Mouse (Mus musculus) heart, embryonic 16.5 days (tissue): ENCODE results near the gene Nfia. TPM values are rescaled to one million over a fixed set of nuclear protein-coding genes. Genes with fewer than 3 reads are reported as not detected.

ENCODE experiments used
- ATAC-seq: fragments of 200-750 bp; cut with Nextera tagmentation; replicated peaks from 2 replicates; pipeline ENCODE4 v1.8.0; 2017; ENCODE audit warnings: moderate number of reproducible peaks; ENCODE audit not compliant: insufficient read depth, low FRiP score; ENCODE audit errors: extremely low read depth
- H3K27ac ChIP-seq: fragments of 300-500 bp; sonication (generic); 2 replicates; pipeline ENCODE4 v1.5.1; 2014; ENCODE audit warnings: mild to moderate bottlenecking, low read length, control low read depth, moderate library complexity
- H3K27me3 ChIP-seq: fragments of 300-500 bp; sonication (generic); 2 replicates; pipeline ENCODE4 v1.6.1; 2014; ENCODE audit warnings: low read length, mixed read lengths; ENCODE audit not compliant: control insufficient read depth, insufficient read depth
- H3K36me3 ChIP-seq: fragments of 300-500 bp; sonication (generic); 2 replicates; pipeline ENCODE4 v1.6.1; 2014; ENCODE audit not compliant: control insufficient read depth, insufficient read depth
- H3K4me1 ChIP-seq: fragments of 300-500 bp; sonication (generic); 2 replicates; pipeline ENCODE4 v1.6.1; 2014; ENCODE audit warnings: low read length, mixed read lengths; ENCODE audit not compliant: control insufficient read depth, insufficient read depth
- H3K4me2 ChIP-seq: fragments of 300-500 bp; sonication (generic); 2 replicates; pipeline ENCODE4 v1.6.1; 2014; ENCODE audit warnings: low read depth, mild to moderate bottlenecking, control low read depth, low read length
- H3K4me3 ChIP-seq: fragments of 300-500 bp; sonication (generic); 2 replicates; pipeline ENCODE4 v1.5.1; 2014; ENCODE audit warnings: mild to moderate bottlenecking, control low read depth, low read length
- H3K9ac ChIP-seq: fragments of 300-500 bp; sonication (generic); 2 replicates; pipeline ENCODE4 v1.6.1; 2014; ENCODE audit warnings: low read length, control low read depth
- H3K9me3 ChIP-seq: fragments of 300-500 bp; sonication (generic); replicated peaks from 2 replicates; pipeline ENCODE4 v1.6.1; 2016; ENCODE audit warnings: low read length; ENCODE audit not compliant: control insufficient read depth
- WGBS: fragments of 180-500 bp; shearing (Covaris S2); extraction: QIAGEN DNeasy Blood & Tissue Kit; methylation state at CpG from one replicate; pipeline ENCODE4 v1.1.7; 2014; 5-methylcytosine and 5-hydroxymethylcytosine counted together
- polyA plus RNA-seq: library from polyadenylated mRNA; unstranded; fragments of >200 nt; fragmentation: Nextera tagmentation; extraction: Ambion mirVana; gene quantifications from 2 replicates; pipeline ENCODE4 v1.2.1, GENCODE M21; 2015

The Nfia gene
- polyA plus RNA-seq, 1 experiment from 2014 or later: 37.3 TPM

DNA sequence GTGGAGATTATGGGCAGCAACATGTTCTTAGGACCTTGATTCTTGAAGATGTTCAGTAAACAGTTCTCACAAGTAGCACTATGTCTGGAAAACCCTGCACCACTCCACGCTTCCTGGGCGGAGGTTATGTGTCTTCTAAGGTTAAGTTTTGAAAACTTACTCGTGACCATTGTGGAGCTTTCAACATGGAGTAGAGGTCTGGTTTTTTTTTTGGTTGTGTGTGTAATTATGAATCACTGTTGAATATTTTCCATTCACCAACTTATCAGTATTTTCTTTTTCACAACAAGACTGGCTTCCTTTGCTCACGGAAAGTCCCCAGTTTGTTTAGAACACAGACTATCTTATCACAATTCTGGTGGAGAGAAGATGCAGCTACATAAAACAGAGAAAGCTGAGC, 82.2 kb downstream of the Nfia start:
- 54% methylated on average over 4 of the region's 4 CpGs for WGBS
- Histone ChIP-seq H3K36me3 (no peaks in the 10 kb centered on the region), H3K9me3 (no peaks in the 10 kb centered on the region), H3K27me3 (no peaks in the 10 kb centered on the region), H3K4me2 (no peak overlapping the region), H3K27ac (0 out of 2 replicates have a peak overlapping the region, but pooled peaks have one; percentile 37), H3K4me1 (peaks cover 37% of the 10 kb centered on the region), H3K9ac (no peak overlapping the region), H3K4me3 (no peak overlapping the region)
- no peak for ATAC-seq

DNA sequence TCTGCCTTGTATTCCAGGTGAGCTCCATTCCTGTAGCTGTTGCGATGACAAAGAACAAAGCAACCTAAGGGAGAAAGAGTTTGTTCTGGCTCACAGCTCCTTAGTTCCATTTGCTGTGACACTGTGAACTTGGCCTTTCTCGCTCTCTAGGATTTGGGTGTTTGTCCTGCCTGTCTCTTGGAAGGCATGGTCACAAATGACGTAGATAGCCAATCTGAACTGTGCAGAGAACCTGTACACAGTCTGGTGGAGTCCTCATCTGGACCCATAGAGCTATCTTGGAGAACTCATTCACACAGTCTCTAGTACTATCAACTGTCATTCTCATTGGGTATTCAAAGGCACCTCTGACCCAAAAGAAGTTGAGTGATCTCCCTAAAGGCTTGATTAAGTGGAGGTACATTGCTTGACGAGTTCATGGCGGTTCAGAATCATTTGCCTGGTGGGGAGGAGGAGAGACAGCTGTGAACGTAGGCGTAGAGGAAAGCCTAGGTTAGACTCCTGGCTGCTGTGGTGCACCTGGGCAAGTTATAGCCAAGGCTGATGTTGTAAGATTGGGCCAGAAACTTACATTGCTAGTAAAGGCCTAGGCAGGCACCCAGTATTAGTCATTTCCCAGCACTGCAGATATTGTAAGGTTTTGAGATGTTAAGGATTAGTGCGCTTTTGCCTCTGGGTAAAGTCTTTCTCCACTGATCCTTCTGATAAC, 83.3 kb downstream of the Nfia start:
- Histone ChIP-seq H3K27me3 (no peaks in the 10 kb centered on the region), H3K4me2 (no peak overlapping the region), H3K9ac (no peak overlapping the region), H3K4me1 (peaks cover 40% of the 10 kb centered on the region), H3K36me3 (no peaks in the 10 kb centered on the region), H3K4me3 (no peak overlapping the region), H3K27ac (0 out of 2 replicates have a peak overlapping the region, but pooled peaks have one; percentile 37), H3K9me3 (no peaks in the 10 kb centered on the region)
- ATAC-seq: no peak
- 90% methylated on average over 8 of the region's 8 CpGs for WGBS

DNA sequence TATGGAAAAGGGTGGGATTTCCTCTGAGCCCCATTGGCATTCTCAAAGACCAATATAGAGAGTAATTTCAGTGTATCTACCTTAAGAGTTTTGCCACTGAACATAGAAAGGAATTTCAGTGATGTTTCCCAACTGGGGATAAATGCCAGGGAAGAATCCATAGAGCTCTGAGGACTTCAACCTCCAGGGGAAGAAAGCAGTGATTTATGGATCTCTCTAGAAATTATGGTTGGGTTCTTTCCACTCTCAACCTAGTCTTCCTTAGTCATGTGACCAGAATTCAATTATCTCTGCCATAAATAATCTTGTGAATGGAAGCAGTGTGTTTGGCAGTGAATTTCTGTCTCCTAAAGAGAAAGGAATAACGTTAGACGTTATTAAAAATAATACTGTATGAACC, 85.0 kb downstream of the Nfia start:
- peaks cover 41% of the 10 kb centered on the region for H3K4me1 ChIP-seq
- ATAC-seq: no peak
- H3K27ac ChIP-seq: no peak overlapping the region
- H3K36me3 ChIP-seq: no peaks in the 10 kb centered on the region
- H3K4me3 ChIP-seq: no peak overlapping the region
- H3K4me2 ChIP-seq: no peak overlapping the region
- H3K9me3 ChIP-seq: no peaks in the 10 kb centered on the region
- H3K9ac ChIP-seq: no peak overlapping the region
- WGBS: 83% methylated on average over 2 of the region's 2 CpGs
- H3K27me3 ChIP-seq: no peaks in the 10 kb centered on the region

DNA sequence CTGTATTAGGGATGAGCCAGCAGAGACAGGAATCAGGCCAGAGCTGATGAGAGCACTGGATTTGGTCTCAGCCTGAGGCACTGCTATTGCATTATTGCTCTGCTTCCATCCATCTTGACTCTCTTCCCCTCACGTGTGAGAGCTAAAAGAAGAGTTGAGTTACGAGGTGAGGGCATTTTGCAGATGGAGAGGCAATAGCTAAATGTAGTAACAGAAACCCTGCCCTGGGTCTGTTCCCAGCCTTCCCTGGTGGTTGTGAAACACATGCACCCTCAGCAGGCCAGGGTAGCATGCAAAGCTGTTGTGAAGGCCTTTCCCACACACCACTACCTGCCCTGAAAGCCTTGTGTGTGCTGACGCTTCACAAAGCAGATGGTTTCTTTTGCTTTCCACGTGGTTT, 86.9 kb downstream of the Nfia start:
- no peak for ATAC-seq
- Histone ChIP-seq H3K27me3 (no peaks in the 10 kb centered on the region), H3K4me1 (peaks cover 44% of the 10 kb centered on the region), H3K4me2 (no peak overlapping the region), H3K9ac (no peak overlapping the region), H3K4me3 (no peak overlapping the region), H3K9me3 (no peaks in the 10 kb centered on the region), H3K36me3 (no peaks in the 10 kb centered on the region), H3K27ac (peak overlapping the region; percentile 5)
- WGBS: 55% methylated on average over 4 of the region's 4 CpGs

DNA sequence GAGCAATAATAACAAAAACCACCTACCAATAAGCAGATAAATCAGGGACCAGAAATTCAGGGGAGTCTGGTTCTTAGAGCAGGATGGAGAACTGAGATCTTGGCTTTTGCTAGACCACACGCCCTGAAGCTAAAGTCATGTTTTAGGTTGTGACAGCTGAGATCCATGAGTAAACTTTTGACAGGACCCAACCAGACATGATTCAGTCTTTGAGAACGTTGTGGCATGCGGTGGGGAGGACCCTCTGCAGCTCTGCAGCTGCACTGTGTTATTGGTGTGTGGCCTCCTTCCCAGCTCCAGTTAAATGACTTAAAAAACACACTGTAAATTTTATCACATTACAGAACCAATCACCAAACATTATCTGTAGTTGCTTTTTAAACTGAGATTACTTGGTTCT, 87.8 kb downstream of the Nfia start:
- Histone ChIP-seq H3K9me3 (no peaks in the 10 kb centered on the region), H3K27ac (no peak overlapping the region), H3K27me3 (no peaks in the 10 kb centered on the region), H3K4me2 (no peak overlapping the region), H3K9ac (no peak overlapping the region), H3K4me1 (peaks cover 39% of the 10 kb centered on the region), H3K4me3 (no peak overlapping the region), H3K36me3 (no peaks in the 10 kb centered on the region)
- ATAC-seq: no peak
- 52% methylated on average over 3 of the region's 3 CpGs for WGBS

DNA sequence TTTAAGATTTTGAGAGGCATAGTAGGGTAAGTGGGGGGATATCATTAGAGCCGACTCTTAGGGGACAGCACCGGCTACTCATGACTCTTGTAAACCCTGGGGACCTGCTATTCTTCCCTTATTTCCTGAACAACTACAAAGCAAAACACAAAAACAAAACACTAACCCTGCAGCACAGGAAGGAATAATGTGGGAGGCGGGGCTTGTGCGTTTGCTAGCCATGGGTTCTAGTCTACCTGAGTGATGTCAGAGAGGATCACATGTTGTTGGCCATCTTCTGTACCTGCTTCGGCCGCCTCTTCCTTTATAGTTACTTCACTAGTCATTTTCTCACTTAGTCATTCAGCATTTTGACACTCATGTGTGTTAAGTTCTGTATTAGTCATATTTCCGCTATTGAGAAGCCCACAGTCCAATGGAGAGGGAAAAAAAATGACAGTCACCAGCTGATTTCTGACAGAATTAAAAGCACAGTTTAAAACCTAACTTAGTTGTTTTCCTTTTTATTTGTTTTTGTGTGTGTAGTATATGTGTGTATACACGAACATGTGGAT, 88.3 kb downstream of the Nfia start:
- no peak overlapping the region for H3K4me3 ChIP-seq
- WGBS: 79% methylated on average over 8 of the region's 8 CpGs
- no peaks in the 10 kb centered on the region for H3K36me3 ChIP-seq
- no peak for ATAC-seq
- no peak overlapping the region for H3K9ac ChIP-seq
- no peaks in the 10 kb centered on the region for H3K9me3 ChIP-seq
- no peak overlapping the region for H3K27ac ChIP-seq
- H3K4me2 ChIP-seq: no peak overlapping the region
- no peaks in the 10 kb centered on the region for H3K27me3 ChIP-seq
- peaks cover 37% of the 10 kb centered on the region for H3K4me1 ChIP-seq

DNA sequence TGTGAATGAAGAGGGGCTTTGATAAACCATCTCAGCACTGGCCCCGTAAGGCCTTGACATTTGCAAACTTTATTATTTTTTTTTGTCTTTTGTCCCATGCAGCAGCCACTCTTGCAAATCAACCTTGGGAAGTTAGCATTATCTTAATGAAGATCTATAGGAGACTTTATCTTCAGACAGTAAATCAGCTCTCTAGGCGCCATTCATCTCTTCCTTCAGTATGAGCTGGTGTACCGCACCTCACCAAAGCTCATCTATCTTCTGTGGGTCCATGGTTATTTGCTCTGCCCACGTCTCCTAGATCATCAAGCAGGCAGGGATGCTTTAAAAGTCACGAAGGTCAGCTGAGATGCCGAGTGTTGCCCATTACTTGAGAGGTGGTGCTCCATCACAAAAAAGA, 89.8 kb downstream of the Nfia start:
- ATAC-seq: no peak
- Histone ChIP-seq H3K27ac (no peak overlapping the region), H3K4me2 (no peak overlapping the region), H3K4me1 (peaks cover 38% of the 10 kb centered on the region), H3K9me3 (no peaks in the 10 kb centered on the region), H3K4me3 (no peak overlapping the region), H3K9ac (no peak overlapping the region), H3K27me3 (no peaks in the 10 kb centered on the region), H3K36me3 (no peaks in the 10 kb centered on the region)
- WGBS: 84% methylated on average over 6 of the region's 6 CpGs

DNA sequence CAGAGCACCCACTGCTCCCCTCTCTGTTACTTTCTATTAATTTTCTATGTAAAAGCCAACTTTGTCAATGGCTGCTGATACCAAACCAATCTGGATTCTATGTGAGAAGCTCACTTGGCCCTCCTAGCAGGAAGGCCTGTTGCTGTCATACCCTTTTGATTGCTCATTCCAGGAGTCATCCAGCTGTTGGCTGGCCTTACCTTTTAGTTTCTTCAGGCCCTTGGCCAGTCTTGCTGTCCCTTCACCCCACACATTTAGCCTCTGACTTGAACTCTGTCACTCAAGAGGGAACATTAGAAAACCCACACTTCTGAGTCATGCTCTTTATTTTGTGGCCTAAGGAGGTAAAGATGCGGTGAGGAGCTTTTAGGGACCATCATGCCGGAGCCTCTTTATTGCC, 91.7 kb downstream of the Nfia start:
- Histone ChIP-seq H3K4me3 (no peak overlapping the region), H3K27me3 (no peaks in the 10 kb centered on the region), H3K27ac (no peak overlapping the region), H3K9ac (no peak overlapping the region), H3K9me3 (no peaks in the 10 kb centered on the region), H3K4me1 (peaks cover 35% of the 10 kb centered on the region), H3K4me2 (no peak overlapping the region), H3K36me3 (no peaks in the 10 kb centered on the region)
- no peak for ATAC-seq
- WGBS: 95% methylated on average over 2 of the region's 2 CpGs

DNA sequence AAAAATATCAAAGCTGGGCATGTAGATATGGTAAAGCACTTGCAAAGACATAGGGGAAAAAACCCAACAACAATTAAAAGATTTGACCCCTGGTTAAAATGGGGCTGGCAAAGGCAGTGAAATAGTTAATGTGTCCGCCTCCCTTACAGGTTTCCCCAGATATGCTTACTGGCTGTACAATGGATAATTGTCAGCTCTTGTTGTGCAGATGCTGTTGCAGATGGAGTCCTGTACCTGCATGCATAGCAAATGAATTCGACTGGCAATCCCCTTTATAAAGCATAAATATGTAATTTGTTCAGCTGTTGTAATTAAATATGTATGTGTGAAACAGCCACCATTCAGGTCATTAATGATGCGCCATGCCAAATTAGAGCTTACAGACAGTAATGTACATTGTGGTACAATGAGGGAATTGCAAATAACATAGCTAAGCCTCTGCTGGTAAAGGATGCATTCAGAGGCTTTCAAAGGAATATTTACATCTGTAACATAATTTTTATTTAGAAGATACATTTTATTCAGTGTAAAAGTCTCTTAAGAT, 92.9 kb downstream of the Nfia start:
- Histone ChIP-seq H3K4me1 (peaks cover 37% of the 10 kb centered on the region), H3K27ac (no peak overlapping the region), H3K27me3 (no peaks in the 10 kb centered on the region), H3K4me3 (no peak overlapping the region), H3K36me3 (no peaks in the 10 kb centered on the region), H3K4me2 (no peak overlapping the region), H3K9me3 (no peaks in the 10 kb centered on the region), H3K9ac (no peak overlapping the region)
- ATAC-seq: no peak
- WGBS: 84% methylated on average over 3 of the region's 3 CpGs
